Mouse (Mus musculus): ENCODE measurements at regions not wholly inside any gene's neighbourhood (a gene's known extent, or its start where the extent isn't known, plus 50 kb on each side); places are given as distances from the start of the nearest gene placed in this dataset.

- DNase-seq (ENCODE audit: low read depth, low spot score): no peak
These were observed 360.0 kb upstream of the Pik3r1 start for GRCm38 (mm10) chr13:102127933-102128430.

DNA sequence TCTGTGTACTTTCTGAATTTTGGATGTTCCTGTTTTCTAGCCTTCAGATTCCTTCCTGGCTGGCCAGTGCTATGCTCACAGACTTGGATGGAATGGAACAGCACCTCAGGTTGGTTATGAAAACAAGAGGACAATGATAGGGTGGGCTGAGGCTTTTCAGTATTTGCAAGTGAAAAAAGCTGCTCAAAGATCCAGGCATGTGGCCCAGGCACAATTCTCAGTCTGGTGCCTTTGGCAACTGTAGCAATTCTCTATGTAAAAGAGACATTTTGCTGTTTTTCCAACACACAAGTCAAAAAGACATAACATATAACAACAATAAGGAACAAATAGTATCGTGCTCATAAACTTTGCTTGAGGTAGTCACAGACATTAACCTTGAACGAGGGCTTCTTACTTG is 363.4 kb upstream of the Pik3r1 start:
- DNase-seq (ENCODE audit: low read depth, low spot score): no peak

DNA sequence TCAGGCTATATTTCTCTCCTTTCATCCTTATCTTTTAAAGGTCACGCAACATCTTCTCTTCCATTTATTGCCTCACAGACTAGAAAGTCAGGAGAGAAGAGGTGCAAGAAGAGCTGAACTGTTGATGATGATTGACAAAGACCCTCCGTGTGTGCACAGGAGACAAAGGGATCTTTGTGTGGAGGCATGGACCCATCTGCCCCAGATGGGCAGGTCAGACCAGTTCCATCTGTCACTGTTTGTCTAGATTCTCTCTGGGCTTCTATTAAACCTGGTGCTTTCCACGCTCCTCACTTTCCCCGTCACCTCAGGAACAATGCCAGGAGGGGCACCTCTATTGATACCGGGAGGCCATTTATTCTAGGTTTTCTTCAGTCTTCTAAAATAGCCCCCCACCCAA is 364.1 kb upstream of the Pik3r1 start:
- no peak for DNase-seq (ENCODE audit: low read depth, low spot score)

DNA sequence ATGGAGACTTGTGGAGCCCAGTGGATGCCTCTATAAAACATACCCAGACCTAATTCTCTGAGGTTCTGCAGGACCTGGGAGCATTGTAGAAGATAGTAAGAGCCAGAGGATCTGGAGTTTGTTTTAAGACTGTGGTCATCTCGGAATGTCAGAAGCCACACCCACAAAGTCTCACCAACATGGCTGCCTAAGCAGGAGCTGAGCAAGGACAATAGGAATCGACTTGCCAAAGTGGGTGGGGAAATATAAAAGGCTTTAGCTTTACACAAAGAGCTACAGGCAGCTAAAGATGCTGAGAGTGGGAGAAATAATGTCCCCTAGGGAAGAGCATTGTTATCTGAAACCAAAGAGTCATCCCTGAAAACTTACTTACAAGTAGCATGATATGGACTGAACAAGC is 364.7 kb upstream of the Pik3r1 start:
- DNase-seq (ENCODE audit: low read depth, low spot score): no peak

DNA sequence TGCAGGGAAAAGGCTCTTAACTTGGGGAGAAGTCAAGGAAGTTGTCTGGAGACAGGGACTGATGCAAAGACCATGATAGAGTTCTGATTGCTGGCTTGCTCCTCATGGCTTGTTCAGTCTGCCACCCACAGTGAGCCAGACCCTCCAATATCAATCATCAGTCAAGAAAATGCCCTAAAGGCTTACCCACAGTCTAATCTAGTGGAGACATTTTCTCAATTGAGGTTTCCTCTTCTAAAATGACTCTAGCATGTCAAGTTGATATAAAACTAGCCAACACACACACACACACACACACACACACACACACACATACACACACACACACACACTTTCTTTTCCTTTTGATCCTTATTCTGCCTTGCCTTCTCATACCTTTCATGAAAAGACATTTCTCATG is 367.2 kb upstream of the Pik3r1 start:
- DNase-seq (ENCODE audit: low read depth, low spot score): no peak

DNA sequence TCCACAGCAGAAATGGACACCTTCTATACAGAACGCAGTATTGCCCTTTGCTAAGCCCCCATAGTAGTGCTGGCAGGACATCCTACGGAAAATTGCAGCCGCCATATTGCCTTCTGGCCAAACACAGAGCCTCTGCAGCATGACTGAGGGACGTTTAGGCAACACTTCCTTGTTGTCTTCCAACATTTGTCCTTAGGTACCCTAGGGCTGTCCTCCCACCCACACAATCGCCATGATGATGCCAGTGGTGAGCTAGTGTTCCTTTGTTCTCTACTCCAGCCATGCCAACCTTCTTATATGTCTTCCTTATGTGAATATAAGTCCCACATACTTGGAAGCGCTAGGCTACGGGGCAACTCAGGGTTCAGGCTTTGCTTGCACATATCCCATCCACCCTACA is 375.0 kb upstream of the Pik3r1 start:
- DNase-seq (ENCODE audit: low read depth, low spot score): no peak

DNA sequence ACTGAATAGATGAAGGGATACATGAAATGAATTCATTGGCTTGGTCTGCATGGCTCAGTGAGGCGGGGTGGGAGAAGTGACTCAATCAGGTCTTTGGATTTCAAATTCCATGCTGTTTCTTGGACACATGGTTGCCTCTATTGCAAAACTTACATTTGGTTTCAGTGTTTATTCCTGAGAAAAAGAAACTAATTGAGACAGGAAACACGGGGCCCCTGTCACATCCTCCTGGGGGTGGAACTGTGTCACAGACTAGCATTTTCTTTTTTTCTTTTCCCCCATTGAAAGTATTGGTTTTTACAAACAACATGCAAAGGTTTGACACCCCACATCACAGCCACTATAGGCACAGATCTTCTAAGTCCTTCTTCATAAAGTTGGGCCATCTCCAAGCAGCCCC is 375.8 kb upstream of the Pik3r1 start:
- no peak for DNase-seq (ENCODE audit: low read depth, low spot score)

GRCm38 (mm10) chr13:102148039-102148438 is 380.0 kb upstream of the Pik3r1 start:
- DNase-seq (ENCODE audit: low read depth, low spot score): peak; percentile 58

DNA sequence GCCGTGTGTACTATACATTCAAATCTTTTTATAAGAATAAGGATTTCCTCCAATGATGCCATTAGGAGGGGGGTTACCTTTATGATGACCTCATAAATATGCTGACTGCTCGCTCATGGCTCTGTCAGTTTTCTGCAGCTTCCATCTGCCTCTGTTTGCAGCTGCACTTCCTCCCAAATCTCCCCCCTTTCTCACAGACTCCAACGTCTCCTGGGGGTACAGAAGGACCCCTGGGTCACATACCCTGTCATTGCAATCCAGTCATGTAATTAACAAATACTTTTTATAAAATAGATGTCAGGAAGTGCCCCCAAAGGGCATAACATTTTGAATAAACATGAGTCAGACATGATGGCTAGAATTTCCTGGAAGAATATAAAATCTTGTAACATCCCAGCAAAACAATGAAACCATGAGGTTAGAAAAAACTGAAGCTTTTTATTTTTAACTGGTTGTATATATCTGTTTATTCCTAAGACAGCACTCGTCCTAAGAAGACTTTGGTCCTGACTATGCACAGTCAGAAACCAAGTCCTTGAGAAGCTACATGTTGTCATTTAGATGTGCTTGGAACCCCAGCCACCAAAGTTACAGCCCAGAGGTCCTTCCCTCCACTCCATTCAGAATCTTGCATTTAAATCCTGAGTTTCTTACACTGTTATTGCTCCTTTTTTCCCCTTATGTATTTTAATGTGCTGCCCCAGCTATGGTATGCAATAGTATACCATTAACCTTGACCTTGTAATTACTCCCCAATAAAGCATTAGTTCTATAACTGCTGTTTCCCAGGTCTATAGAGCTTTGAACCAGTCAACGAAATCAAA is 386.0 kb upstream of the Pik3r1 start:
- no peak for DNase-seq (ENCODE audit: low read depth, low spot score)

DNA sequence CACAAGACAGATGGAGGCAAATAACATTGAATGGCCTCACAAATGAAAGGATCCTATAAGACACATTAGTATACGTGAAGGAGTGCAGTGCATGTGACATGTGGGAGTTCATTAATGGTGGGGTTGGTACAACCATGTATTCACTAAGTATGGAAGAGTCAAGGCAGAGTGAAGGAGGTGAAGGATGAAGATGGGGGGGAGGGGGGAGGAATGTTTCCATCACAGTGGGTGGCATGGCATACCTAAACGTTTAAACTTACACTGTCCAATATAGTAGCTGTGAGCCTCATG is 386.5 kb upstream of the Pik3r1 start:
- no peak for DNase-seq (ENCODE audit: low read depth, low spot score)

GRCm38 (mm10) chr13:102157369-102158130 is 389.5 kb upstream of the Pik3r1 start:
- DNase-seq (ENCODE audit: low read depth, low spot score): no peak

DNA sequence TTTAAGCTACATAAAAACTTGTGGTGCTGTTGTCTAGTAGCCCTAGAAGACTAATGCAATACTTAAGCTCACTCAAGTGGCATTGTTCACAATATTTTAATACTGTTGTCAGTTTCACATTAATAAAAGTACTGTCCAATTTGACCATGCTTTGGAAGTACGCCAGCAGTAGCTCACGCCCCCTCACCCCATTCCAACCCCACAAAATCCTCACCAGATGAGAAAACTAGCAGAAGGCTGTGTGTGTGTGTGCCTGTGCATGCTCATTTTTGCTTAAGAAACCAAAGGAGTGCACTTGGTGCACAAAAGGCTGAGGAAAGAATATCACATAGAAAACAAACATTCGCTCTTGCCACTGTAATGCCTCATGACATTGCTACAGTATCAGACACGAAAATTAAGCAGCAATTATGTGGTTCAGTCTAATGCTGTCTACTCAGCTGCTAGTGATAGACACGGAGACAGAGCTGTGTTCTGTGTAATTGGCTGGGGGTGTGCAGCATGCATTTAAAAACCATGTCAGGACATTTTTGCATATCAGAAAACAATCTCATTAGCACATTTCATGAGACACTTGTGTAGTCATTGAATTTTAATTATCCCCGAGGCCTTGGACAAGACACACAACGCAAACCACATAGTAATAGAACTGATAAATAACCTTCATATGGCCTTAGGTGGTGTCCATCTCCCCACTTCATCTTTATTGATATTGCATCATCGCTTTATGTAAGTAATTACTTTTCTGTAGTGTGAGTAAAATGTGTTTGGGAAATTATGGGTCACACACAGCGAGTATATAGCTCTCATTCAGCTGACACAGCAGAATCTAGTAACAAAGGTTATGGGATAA is 405.6 kb upstream of the Pik3r1 start:
- no peak for DNase-seq (ENCODE audit: low read depth, low spot score)

GRCm38 (mm10) chr13:102174431-102174830 is 406.4 kb upstream of the Pik3r1 start:
- DNase-seq (ENCODE audit: low read depth, low spot score): no peak

- DNase-seq (ENCODE audit: low read depth, low spot score): no peak
These were observed 406.9 kb upstream of the Pik3r1 start for GRCm38 (mm10) chr13:102174896-102175295.

DNA sequence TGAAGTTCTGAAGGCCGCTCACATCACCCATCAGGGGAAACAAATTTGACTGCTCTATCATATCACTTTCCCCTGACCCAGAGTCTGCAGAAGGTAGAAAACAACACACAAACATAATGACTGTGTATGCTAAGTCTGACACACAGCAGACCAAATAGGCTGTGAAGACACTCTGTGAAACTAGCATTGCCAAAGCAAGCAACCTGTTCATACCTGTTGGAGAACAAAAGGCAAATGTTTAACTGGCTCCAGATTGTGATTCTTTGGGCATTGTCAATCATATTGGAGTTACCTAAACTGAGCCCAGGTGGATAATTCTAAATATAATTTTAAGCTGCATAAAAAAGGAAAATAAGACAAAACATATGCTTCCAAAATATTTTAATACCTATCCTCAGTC is 407.4 kb upstream of the Pik3r1 start:
- DNase-seq (ENCODE audit: low read depth, low spot score): no peak

DNA sequence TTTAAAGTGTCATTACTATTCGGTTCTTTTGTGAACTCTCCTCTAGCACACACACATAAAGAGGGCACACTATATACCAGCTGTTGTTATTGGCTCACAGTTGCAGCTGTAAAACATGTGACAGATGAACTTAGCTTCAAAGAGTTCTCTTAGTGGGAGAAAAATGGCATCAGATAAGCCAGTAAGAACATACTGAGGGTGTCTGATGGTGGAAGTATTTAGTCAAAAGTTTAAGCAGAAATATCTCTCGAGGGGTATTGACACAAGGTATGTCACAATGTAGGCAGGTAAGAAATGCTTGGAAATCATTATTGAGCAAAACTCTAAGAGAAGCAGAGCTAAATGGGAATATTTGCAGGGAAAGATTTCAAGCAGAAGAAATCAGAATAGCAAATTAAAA is 408.4 kb upstream of the Pik3r1 start:
- DNase-seq (ENCODE audit: low read depth, low spot score): no peak

DNA sequence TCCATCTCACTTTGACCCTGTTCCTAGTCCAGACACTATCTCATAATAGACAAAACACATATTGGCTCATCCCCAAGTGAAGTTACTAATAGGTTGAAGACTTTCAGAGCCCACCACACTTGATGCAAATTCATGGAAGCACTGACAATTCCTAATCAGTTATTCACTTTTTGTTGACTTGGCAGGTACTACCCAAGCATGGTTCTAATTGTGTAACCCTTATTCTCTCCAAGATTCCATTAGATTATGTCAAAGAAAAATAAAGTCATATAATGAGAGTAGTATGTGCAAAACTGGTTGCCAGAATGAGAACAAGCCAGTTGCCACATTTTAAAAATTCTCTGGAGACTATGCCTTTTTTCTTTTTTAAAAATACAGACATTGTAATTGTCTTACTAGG is 426.7 kb upstream of the Pik3r1 start:
- DNase-seq (ENCODE audit: low read depth, low spot score): no peak

DNA sequence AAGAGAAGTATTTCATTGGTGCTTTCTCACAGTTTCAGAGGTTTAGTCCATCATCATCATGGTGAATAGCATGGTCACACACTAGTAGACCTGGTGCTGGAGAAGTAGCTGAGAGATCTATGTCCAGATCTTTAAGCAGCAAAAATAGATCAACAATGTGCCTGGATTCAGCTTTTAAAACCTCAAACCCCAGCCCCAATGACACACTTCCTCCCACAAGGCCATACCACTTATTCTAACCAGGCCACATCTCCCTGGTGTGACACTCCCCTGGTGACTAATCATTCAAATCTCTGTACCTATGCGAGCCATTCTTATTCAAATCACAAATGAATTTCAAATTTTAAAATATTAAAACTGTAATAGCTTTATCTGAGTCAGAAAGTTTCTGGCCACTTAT is 434.3 kb upstream of the Pik3r1 start:
- no peak for DNase-seq (ENCODE audit: low read depth, low spot score)

DNA sequence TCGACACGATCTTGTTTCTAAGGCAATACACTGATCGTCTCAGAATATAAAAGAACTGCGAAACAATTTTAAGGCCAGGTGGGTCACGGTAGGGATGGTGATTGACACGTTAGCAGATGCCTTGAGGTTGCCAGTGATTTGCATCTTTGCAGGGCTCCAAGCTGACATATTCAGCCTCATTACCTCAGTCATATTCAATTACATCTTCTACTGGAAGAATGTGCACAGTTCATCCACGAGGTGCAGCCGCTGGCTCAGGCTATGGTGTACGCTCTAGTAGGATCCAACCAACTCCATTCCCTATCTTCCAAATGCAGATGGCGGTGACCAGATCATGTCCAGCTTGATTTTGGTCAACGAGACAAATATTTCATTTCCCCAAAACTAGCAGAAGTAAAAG is 450.5 kb upstream of the Pik3r1 start:
- no peak for DNase-seq (ENCODE audit: low read depth, low spot score)

DNA sequence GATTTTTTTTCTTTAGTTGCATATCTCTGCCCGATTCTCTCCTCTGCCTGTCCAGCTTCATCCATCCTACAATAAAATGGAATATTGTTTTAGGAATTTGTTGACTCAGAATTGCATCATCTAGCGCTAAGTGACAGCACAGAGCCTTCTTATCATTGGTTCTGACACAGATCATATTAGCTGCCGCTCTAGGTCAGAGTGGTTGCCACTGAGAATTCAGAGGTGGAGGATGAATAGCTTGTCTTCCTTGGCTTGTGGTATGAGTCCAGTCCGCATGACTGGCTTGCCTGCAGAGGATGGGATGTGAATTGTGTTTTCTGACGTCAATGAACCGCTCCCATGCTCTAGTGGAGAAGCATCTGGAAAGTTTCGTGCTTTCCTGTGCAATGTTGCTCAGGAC is 462.3 kb upstream of the Cd180 start:
- DNase-seq (ENCODE audit: low read depth, low spot score): no peak

DNA sequence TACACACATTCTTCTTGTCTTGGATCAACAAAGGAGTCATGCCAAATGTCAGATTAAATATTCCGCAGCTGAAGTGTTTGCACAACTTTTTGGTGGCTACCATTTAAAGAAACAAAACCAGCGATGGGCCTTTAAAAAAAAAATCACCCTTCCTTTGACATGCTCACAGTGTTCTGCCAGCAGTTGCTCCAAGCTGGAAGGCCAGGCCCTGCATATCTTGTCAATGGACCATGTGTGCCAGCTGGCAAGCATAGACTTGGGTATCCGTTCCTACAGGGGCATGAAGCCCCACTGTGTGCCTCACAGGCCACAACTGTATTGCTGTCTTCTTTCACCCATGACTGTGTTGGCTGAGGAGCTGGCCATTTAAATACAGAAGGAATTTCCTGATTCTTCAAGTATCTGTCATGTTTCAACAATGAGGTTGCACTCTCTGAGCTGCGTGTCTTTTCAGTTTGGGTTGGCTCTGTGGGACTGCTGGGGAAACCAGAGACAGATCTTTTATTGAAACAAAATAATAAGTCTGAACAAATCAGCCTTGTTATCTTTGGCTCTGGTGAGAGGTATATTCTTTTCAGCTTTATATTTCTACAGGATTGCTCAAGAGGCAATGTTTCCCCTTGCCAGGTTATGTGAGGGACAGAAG is 460.9 kb upstream of the Cd180 start:
- DNase-seq (ENCODE audit: low read depth, low spot score): no peak

DNA sequence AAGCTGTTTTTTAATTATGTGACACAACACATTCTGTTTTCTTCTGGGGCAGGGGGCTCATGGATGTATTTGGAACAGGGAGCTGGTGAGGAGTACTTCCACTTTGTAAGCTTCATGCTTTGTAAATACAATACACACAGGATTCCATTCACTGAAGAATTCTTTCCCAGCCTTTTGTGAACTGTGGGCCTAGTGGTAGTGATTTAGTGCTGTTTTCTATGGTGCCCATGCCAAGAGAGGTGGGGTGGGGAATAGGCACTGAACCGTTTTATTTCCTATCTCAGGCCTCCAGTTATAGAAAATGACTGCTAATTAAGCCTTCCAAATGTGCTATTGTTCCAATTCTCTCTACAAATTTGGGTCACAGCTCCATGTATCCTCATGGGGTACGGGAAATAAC is 442.5 kb upstream of the Cd180 start:
- DNase-seq (ENCODE audit: low read depth, low spot score): no peak

Measured in brain, adult 2 months (tissue).